Mouse (Mus musculus) myocyte (in vitro differentiated cells): ENCODE data around the gene Ptrhd1.

ENCODE experiments used
- CEBPB ChIP-seq: IDR thresholded peaks from 2 replicates; pipeline ENCODE4 v1.6.1; 2011; ENCODE audit warnings: mild to moderate bottlenecking, moderate library complexity; ENCODE audit not compliant: poor library complexity, insufficient read depth, severe bottlenecking
- MAX ChIP-seq: IDR thresholded peaks from one replicate; pipeline ENCODE4 v1.6.1; 2011; ENCODE audit warnings: low read depth, mild to moderate bottlenecking, control low read depth
- POLR2A ChIP-seq: IDR thresholded peaks from one replicate; pipeline ENCODE4 v1.6.1; 2011; ENCODE audit warnings: low read depth, mild to moderate bottlenecking, control low read depth, moderate library complexity; ENCODE audit not compliant: insufficient read length
- TCF12 ChIP-seq: IDR thresholded peaks from one replicate; pipeline ENCODE4 v1.6.1; 2011; ENCODE audit warnings: mild to moderate bottlenecking, control low read depth; ENCODE audit not compliant: poor library complexity, insufficient read depth, severe bottlenecking
- USF1 ChIP-seq: IDR thresholded peaks from one replicate; pipeline ENCODE4 v1.6.1; 2011; ENCODE audit warnings: low read depth, mild to moderate bottlenecking, control low read depth, moderate library complexity

GRCm38 (mm10) chr12:4232777-4233176 is 1.1 kb upstream of the Ptrhd1 start:
- TF ChIP-seq USF1 (no peak), POLR2A (no peak), TCF12 (no peak), MAX (no peak), CEBPB (no peak)
